Mouse (Mus musculus) layer of hippocampus, postnatal 25 days (tissue): ENCODE measurements around the gene Mrps21. TPM values are rescaled to one million over a fixed set of nuclear protein-coding genes. Genes with fewer than 3 reads are reported as not detected.
A peak's percentile ranks its signal among the peaks of the same experiment; 100 is the strongest.
"Not testable (repeated sequence)": the region's sequence is repeated elsewhere in the genome, so short reads cannot be mapped to it uniquely, and the experiment has no call there.

ENCODE experiments used
- DNase-seq, 2 experiments: peaks; one replicate each; pipeline ENCODE4 v3.0.0; 2022; ENCODE audit warnings: mixed read lengths in 2 of 2, low spot score in 1 of 2; ENCODE audit errors: extremely low spot score in 1 of 2
- total RNA-seq, 2 experiments: library from RNA; stranded (reverse); gene quantifications; 2 replicates each; pipeline ENCODE4 v1.2.3; 2021

Mrps21 gene
- 100 to 1,000 TPM; 151 to 172 TPM for total RNA-seq

DNA sequence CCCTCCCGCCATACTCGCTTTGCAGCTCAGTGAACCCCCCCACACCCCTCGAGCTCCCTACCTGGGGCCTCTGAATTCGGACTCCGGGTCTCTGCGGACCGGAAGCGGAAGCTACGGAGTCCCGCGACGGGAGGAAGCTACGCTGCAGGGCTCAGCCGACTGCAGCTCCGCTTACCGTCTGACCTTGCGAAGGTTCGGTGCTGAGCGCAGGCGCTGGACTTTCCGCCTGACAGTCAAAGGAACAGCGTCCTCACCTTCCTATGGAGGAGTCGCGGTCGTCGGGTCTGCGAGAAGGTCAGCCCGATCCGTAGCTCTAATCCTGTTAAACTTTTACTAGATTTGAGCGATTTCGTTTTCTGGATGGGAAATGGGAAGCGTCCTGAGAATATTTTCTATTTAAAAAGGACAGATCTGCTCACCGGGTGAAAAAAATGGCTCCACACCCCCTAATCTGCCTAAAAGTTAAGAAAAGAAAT, at the start of gene Mrps21:
Gene Mrps21, minus strand, starts transcription at position 128 of the 476 bp plus-strand sequence.
- DNase-seq = peak; percentile 64 to 71

DNA sequence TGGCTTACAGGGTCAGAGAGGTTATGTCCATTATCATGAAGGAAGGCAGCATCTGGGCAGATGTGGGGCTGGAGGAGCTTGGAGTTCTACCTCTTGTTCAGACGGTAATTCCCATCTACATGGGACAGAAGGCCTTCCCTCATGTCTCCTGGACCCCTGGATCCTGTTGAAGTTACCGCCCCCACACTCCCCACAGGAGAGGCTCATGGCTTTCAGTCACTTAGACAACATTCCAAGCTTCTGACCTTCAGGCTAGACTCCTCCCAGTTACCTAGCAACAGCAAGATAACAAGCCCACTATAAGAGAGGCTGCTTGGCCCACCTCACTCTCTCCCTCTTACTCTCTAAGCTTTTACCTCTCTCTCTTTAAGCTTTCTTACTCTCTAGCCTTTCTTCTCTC, 49.2 kb upstream of the Mrps21 start:
- not testable (repeated sequence) for DNase-seq

DNA sequence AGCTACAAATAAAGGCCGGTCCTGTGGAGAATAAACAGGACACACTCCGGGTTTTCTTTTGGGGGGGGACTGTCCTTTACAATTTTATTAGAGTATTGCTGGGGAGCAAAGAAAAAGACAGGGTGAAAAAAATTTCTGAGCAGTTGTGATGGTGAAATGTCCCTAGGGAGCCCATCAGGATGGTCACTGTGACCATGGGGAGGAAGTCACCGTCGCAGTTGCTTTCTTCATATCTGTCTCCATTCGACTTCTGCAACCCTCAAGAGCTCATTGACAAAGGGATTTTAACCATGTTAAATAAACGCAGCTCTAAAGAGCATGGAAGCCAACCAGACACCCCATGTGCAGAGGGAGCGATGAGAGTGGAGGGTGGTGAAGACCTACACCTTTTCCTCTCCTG, 45.4 kb upstream of the Mrps21 start:
- DNase-seq = no peak

DNA sequence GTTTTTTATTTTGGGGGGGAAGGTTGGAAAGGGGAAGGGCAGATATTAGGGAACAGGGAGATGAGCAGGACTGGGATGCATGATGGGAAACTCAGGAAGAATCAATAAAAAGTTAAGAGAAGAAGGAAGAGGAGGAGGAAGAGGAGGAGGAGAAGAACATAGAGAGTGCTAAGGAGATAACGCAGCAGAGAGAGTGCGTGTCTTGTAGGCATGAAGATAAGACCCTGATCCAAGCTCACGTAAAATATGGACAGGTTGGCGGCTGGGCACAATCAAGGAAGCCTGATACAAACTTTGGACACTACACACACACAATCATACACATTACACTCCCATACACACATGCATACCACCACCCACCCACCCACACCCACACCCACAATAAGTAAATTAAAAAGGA, 43.4 kb upstream of the Mrps21 start:
- no peak for DNase-seq

DNA sequence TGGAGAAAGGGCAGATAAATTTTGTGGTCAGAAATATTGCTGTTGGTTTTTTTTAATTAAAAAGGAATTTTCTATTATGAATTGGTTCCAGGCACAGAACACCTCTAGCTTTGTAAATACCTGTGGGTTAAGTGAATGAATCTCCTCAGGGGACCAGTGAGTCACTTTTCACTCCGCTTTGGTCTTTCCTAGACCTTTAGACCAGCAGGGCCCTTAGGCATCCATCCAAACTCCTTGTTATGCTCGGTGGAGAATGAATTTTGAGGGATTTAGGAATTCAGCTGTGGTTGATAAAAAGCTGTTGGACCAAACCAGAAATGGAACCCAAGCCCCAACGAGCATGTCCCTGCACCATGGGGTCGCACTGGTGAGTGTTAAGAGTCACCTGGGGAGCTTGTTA, 36.3 kb upstream of the Mrps21 start:
- DNase-seq = no peak

DNA sequence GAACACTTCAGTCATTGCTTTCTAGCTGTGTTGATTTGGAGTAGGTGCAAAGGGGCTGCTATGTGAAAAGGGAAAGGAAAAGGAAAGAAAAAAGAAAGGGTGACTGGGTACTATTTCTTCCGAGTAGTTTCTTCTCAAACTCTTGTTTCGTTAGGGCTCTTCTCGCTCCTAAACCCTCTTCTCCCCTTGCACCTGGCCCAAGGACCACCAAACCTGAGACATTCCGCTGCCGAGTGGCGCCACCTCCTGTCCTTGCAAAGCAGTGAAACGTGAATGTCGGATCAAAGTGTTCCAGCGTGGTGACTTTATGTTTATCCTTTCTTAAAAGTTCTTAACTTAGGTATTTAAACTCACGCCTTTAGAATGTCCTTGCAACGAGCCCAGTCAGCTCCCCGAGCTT, 35.5 kb upstream of the Mrps21 start:
- peak in 1 of 2 experiments; percentile 55 for DNase-seq

DNA sequence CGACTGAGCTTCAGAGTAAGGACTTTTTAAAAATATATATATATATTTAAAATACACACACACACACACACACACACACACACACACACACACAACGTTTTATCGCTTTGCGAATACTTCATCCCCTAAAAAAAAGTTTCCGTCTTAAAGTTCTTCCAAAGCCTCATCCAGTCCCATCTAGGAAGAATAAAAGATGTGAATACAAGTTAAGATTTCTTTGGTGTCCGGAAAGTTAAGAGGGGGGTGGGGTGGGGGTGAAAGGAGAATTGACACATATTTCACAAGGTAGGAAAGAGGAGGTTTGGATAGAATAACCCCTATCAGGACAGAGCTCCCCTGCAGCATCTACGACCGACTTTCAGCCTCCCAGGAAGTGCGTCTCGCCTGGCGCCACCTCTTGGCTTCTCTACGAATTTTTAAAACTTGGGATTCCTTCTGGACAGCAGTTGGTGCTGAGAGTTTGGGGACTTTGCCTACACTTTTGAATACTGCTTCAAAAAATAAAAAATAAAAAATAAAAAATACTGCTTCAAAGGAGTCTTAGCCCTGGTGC, 34.7 kb upstream of the Mrps21 start:
- peak in 1 of 2 experiments; percentile 41 for DNase-seq

DNA sequence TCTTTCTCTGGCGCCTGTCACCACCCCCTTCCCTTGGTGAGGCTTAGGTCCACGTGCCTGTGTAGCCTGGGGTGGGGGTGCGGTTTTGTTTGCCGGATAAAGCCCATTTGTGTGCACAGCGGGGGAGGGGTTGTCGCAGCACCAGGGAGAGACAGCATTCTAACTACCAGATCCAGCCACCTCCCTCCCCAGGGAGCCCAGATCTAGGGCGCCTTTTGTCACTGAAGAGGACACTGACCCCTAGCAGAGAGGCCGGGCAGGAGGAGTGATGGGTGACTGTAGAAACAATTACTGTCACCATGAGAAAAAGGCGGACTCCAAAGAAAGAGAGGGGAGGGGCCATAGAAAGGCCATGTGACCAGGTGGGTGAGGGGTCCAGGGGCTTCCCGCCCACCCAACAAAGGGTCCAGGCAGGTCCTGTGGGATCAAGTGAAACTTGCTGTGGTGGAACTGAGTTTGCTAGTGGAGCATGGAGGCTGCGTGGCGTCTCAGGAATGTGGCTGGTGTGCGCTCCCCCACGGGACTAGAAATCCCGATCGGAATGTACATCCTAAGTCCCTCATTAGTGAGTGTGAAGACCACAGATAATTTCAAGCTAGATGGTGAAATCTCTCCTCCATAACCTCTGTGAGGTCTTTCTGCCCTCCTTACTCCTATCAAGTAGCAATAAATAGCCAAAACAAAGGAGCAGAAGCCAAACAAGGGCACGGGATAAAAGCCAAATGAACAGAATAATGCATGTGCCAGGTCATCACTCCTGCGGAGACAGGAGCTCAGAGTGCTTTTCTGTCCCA, 34.0 kb upstream of the Mrps21 start:
- DNase-seq = no peak

DNA sequence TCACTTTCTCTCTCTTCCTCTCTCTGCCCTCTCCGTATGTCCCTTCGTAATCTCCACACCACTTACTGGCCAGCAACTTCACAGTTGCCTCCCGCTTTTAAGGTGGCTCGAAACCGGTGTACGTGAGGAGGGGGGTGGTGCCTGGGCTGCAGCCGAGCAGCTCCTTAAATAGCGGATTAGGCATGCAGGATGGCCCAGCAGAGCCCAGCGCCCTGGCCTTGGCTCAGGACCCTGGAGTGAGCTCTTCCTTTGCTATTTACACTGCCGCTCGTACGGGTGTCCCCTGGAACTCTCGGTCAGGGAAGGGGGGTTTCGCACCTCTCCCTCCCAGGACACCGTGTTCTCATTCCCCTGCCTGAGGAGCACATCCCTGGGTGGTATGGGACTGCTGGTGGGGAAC, 33.2 kb upstream of the Mrps21 start, which contains the start of gene Car14:
Gene Car14, minus strand, starts transcription at position 124 of the 400 bp plus-strand sequence.
- no peak for DNase-seq

DNA sequence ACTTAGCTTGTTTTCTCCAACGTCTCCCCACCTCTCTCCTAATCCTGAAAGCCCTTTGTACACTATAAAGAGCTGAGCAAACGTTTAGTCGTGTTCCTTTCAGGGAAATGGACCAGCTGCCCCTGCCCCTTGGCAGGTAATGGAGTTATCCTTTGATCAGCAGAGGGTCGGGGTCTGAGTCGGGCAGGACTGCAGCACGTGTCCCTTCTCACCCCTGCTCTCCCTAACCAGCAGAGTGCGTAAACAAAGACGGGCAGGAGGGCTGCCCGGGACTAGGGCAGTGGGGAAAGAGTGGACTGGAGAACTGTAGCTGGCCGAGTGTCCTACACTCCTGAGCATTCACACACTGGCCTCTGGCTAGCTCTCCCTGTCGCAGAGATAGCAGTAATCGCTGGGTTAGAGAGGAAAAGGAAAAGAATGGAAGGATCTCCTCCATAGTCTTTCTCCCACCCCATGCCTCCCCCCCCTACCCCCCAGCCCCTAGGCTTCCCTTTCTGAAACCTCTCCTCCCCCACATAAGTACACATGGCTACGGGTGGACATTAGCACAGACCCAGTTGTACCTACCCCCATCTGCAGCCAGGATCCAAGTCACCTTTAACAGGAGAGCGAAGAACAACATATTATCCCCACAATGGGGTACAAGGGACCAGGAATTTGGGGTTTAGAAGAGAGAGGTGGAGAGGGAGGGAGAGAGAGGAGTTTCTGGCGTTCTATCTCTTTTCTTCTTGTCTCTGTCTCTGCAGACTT, 32.6 kb upstream of the Mrps21 start:
- no peak for DNase-seq

DNA sequence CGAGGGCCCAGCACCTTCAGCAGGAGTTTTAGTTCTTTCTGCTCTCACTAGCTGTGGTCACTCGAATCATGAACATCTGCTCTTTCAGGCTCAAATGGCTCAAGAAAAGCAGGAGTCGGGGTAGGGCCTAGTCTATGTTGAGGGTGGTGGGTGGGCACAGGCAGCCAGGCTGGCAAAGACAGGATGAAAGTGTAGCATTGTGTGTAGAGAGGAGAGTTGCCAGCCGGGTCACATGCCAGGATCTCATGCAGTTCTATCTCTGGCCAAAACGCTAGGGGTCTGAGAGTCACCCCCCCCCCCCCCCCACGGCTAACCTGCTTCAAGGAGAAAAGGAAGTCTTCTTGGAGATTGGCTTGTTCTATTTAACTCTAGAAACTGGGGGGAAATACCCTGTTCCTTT, 31.3 kb upstream of the Mrps21 start:
- DNase-seq = no peak

DNA sequence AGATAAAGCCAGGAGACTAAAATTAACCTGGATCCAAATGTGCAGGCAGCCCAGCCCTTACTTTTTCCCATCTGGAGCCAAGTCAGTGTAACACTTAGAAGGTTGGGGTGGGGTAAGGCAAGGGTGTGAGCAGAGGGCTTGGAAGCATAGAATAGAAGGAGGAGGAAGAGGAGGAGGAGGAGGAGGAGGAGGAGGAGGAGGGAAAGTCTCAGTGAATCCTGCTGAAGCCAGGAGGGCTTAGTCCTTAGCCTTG, 31.0 kb upstream of the Mrps21 start:
- no peak for DNase-seq

DNA sequence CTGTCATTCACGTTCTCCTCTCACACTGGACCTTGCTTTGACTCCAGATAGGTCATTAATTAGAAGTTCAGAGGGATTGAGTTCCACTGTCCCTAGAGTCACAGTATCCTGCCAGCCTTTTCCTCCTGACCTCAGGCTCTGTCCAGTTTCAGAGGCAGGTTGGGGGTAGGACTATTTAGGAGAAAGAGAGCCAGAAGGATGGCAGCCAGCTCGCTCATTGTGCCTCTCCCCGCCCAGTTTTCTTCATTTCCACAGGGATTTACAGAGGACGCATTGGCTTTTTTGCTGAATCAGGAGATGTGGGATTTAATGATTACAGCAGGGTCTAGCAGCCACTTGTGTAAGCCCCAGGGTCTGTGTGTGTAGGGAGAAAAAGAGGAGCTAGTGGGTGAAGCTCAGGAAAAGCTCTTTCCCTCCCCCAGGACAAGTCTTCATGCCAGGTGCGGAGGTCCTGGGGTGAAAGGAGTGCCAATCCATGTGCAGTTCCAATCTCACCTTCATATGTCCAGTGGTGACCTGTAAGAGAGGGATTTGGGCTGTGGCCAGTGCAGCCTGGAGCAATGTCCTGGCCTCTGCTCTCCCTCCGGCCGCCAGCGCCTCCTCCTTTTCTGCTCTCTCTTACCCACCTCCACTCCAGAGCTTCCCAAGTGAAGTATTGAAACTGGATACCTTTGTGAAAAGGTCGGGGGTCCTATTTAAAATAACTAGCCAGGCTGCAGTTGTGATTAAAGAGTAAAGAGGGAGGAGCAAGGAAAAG, 30.5 kb upstream of the Mrps21 start:
- no peak for DNase-seq

DNA sequence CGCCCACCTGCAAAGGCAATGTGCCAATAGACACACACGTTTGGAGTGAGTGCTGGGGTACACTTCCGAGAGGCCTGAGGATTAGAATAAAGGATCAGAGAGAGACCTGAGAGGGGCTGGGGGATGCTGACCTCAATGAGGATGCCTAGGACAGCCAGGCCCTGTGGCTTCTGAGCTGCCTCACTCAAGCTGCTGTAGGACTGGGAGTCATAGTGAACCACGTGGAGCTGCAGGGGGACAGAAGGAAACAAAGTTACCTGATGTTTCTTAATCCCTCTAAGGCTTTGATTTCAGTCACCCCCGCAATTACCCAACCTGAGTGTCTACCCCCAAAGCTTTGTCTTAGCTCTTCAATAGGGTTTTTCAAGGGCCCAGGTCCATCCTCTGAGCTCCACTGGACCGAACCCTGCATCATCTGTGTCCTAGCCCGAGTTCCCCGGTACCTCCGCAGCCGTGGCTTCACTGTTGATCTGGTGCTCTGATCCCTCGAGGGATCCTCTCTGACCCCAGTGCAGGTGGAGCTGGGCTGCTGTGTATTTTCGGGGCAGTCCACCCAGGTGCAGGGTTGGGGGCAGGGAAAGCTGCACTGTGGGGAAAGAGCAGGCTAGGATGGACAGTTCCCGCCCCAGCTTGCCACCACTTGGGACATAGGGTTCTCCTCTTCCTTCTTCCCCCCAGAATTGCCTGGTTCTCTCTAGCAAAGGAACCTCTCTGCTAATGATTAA, 28.6 kb upstream of the Mrps21 start:
- no peak for DNase-seq

DNA sequence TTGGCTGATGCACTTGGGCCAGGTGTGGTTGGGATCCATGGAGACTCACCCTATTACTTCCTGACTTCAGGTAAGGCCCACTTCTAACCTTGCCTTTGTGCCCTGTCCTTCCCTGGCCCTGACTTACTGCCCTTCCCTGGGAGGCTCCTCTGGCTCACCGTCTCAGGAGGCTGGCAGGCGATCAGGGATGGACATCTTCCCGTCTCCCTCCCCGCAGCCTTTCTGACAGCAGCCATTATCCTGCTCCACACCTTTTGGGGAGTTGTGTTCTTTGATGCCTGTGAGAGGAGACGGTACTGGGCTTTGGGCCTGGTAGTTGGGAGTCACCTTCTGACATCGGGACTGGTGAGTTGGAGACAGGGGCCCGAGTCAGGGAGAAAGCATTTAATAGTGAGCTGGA, 24.2 kb upstream of the Mrps21 start:
- DNase-seq = not testable (repeated sequence)

DNA sequence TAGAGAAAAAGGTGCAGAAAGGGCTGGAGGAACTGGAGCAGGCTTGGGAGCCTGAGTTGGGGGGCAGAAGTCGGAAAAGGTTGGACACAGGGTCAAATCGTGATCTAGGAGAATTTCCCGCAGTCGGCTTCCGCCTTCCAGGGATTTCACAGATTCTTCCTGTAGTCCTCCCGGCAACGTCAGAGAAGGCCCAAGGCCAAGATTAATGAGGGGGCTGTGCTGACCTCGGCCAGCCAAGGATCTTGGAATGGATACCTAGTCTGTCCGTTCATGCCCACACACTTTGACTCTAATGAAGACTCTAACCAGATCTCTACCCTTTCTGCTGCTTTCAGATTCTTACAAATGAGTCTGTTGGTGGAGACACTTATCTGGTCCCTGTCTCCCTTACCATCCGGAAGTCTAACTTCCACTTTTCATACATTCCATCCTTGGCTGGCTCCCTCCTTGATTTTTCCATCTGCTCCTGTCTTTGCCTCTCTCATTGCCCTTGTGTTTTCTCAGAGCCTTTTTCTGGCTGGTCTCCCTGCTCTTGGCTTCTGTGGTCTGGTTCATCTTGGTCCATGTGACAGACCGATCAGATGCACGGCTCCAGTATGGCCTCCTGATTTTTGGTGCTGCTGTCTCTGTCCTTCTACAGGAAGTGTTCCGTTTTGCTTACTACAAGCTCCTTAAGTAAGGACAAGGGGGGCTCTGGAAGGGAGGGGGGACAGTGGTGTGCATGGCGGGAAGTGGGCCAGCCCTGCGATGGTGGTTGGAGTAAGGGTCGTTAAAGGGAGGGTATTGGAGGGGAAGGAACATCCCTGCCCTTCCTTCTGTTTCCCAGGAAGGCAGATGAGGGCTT, 23.2 kb upstream of the Mrps21 start:
- peak; percentile 29 to 34 for DNase-seq

DNA sequence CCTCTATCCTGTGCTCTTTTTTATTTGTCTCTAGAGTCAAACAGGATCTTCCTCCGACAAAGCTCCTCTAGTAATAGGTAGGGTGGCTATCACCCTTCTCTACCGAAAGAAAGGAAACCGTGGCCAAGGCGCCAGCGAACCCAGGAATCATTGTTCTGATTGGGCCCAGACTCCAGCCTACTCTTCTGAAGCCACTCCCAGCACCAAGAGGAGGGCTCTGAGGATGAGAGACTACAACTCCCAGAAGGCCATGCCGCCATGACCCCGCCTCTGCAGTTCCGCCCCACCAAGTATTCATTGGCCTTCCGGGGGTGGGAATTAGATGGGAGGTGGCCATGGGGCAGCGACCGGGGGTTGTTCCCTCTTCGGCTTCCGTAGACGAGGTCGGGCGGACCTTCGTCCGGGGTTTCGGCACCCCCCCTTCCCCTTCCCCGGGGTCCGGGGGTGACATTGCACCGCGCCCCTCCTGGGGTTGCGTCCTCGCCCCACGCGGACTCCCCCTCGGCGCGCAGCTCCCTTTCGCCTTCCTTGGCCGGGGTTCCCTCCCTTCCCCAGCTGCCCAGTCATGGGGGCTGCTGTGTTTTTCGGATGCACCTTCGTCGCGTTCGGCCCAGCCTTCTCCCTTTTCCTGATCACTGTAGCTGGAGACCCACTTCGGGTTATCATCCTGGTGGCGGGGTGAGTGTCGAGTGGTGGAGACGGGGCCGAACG, 22.4 kb upstream of the Mrps21 start, which contains the start of gene Aph1a:
Gene Aph1a, plus strand, starts transcription at position 364 of the 711 bp plus-strand sequence.
- DNase-seq = peak; percentile 77 to 81

DNA sequence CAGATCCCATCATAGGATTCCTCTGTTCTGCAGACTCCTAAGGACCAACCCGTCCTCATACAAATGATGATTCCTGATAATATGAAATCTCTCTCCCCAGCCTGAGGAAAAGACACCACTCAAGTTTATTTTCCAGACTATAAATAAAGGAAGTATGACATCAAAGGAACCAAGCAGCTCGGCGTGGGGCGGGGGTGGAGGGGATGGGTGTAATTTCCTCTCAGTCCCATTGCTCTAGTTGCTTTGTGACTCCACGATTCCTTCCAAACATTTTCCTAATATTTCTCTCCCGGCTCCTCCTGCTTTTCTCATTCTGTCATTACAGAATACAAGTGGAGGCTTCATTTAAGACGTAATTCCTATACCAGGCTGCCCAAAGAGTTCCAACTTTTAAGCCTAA, 21.8 kb upstream of the Mrps21 start:
- no peak for DNase-seq
